In the genomic region with DNA sequence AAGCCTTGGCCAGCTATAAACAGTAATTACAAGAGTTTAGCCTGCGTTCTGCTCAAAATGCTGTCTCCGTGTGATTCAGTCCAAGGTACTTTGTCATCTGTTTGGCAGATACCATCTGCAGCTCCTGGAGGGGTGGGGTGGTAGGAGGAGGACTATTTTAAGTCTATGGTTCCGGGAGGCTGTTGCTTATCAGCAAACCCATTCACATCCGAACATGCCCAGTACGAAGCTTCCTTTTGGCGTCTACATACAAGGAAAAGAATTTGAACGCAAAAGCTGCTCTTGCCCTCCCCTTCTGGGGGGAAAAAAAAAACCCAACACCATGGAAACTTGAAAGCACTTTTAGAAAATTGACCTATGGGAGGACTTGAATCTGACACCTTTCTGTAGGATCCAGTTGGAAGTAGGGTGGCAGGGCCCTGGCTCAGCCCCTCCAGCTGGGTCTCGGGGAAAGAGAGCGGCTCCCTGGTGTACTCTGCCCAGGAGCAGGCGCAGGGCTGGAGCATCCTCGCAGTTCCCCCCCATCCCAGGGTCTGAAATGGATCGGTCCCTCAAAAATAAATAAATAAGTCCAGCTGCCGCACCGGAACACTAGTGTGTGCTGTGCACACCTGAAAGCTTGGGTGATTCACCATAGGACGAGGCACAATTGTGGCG, we compare ENCODE assay signal across 8 mouse cellular contexts.
DNase-seq lines count a peak whose midpoint lies in the region; ATAC-seq and TF ChIP-seq lines count a peak whose summit lies in the region.

No protein-coding gene starts in this region.

- H3K27me3 ChIP-seq in heart, embryonic 10.5 days (ENCODE audit: insufficient read depth, poor library complexity, severe bottlenecking) = no peaks in the 10 kb centered on the region
- H3K27me3 ChIP-seq in kidney, embryonic 14.5 days (ENCODE audit: control insufficient read depth, insufficient read depth, low read length) = no peaks in the 10 kb centered on the region
- H3K27me3 ChIP-seq in limb, embryonic 14.5 days (ENCODE audit: control insufficient read depth, insufficient read depth, low read length) = no peaks in the 10 kb centered on the region
- H3K27me3 ChIP-seq in midbrain, postnatal 0 days (ENCODE audit: insufficient read depth, low read length) = no peaks in the 10 kb centered on the region

- no peaks in the 10 kb centered on the region for H3K36me3 ChIP-seq in heart, embryonic 10.5 days
- H3K36me3 ChIP-seq in kidney, embryonic 14.5 days (ENCODE audit: control insufficient read depth, insufficient read depth, low read length) = no peaks in the 10 kb centered on the region
- no peaks in the 10 kb centered on the region for H3K36me3 ChIP-seq in limb, embryonic 14.5 days (ENCODE audit: control insufficient read depth, insufficient read depth, low read length)
- H3K36me3 ChIP-seq in midbrain, postnatal 0 days (ENCODE audit: insufficient read depth, low read length) = no peaks in the 10 kb centered on the region

- under 1% methylated on average over 16 of the region's 16 CpGs for WGBS in bone marrow, adult 2 months
- under 1% methylated on average over 16 of the region's 16 CpGs for WGBS in heart, embryonic 10.5 days
- WGBS in kidney, embryonic 14.5 days = under 1% methylated on average over 16 of the region's 16 CpGs
- 0% methylated on average over 16 of the region's 16 CpGs for WGBS in limb, embryonic 14.5 days
- under 1% methylated on average over 16 of the region's 16 CpGs for WGBS in midbrain, postnatal 0 days

- no peak for TF ChIP-seq CTCF in bone marrow, adult 2 months (IDR thresholded peaks at IDR 0.05; ENCODE audit: control insufficient read depth, insufficient read depth, low read length)
- TF ChIP-seq CTCF in embryonic fibroblast, embryonic 13.5 days (IDR thresholded peaks at IDR 0.05; ENCODE audit: borderline replicate concordance, insufficient read depth, low read length) = no peak
- peak; percentile 6; the same call in 1 of the 2 replicates for TF ChIP-seq CTCF in midbrain, postnatal 0 days (IDR thresholded peaks at IDR 0.05)

- peak; percentile 98 for ATAC-seq in kidney, embryonic 14.5 days (ENCODE audit: low FRiP score, low TSS enrichment)
- peak; percentile 96 for ATAC-seq in limb, embryonic 14.5 days (ENCODE audit: low FRiP score, low read depth)
- ATAC-seq in midbrain, postnatal 0 days (ENCODE audit: low FRiP score) = peak; percentile 93

- no peaks in the 10 kb centered on the region; the same call in 1 of the 2 replicates for H3K4me1 ChIP-seq in bone marrow, adult 2 months (ENCODE audit: control insufficient read depth, insufficient read depth, low read length)
- H3K4me1 ChIP-seq in embryonic fibroblast, embryonic 13.5 days (ENCODE audit: control insufficient read depth, insufficient read depth, low read length) = peaks cover 8% of the 10 kb centered on the region; the same call in 1 of the 2 replicates
- peaks cover 20% of the 10 kb centered on the region for H3K4me1 ChIP-seq in heart, embryonic 10.5 days
- peaks cover 7% of the 10 kb centered on the region; the same call in 1 of the 2 replicates for H3K4me1 ChIP-seq in kidney, embryonic 14.5 days (ENCODE audit: control insufficient read depth, insufficient read depth, low read length)
- H3K4me1 ChIP-seq in limb, embryonic 14.5 days (ENCODE audit: control insufficient read depth, insufficient read depth, low read length) = peaks cover 11% of the 10 kb centered on the region; the same call in 1 of the 2 replicates
- H3K4me1 ChIP-seq in midbrain, postnatal 0 days (ENCODE audit: insufficient read depth, low read length) = peaks cover 5% of the 10 kb centered on the region; the same call in 1 of the 2 replicates

- TF ChIP-seq POLR2A in bone marrow, adult 2 months (IDR thresholded peaks at IDR 0.05; ENCODE audit: borderline replicate concordance, control insufficient read depth, low read depth, low read length) = no peak
- TF ChIP-seq POLR2A in embryonic fibroblast, embryonic 13.5 days (IDR thresholded peaks at IDR 0.05; ENCODE audit: low read depth, low read length) = peak; percentile 87
- TF ChIP-seq POLR2A in limb, embryonic 14.5 days (IDR thresholded peaks at IDR 0.05; ENCODE audit: borderline replicate concordance, extremely low read depth, insufficient read depth, insufficient read length) = 0 out of 2 replicates have a peak, but pooled peaks have one; percentile 2

- peak; percentile 94 for DNase-seq in A20 (ENCODE audit: low read depth, low spot score)
- peak; percentile 94 for DNase-seq in heart, embryonic 10.5 days (ENCODE audit: low spot score)
- DNase-seq in limb, embryonic 14.5 days (ENCODE audit: low spot score) = peak; percentile 80
- peak; percentile 88 for DNase-seq in midbrain, postnatal 0 days (ENCODE audit: low spot score)
- DNase-seq in spleen, postnatal 14 days (ENCODE audit: low spot score in 2 of 2) = peak; percentile 35 to 51

- H3K4me2 ChIP-seq in kidney, embryonic 14.5 days (replicated peaks; ENCODE audit: low read depth, low read length) = peak overlapping the region; percentile 70
- H3K4me2 ChIP-seq in limb, embryonic 14.5 days (replicated peaks; ENCODE audit: low read depth, low read length, severe bottlenecking) = peak overlapping the region; percentile 77
- H3K4me2 ChIP-seq in midbrain, postnatal 0 days (ENCODE audit: low read depth, low read length, poor library complexity, severe bottlenecking) = peak overlapping the region; percentile 72

- peak overlapping the region; percentile 20; the same call in 1 of the 2 replicates for H3K27ac ChIP-seq in bone marrow, adult 2 months (ENCODE audit: control insufficient read depth, insufficient read depth, low read depth, low read length, poor library complexity)
- H3K27ac ChIP-seq in embryonic fibroblast, embryonic 13.5 days (ENCODE audit: insufficient read depth, low read length) = peak overlapping the region; percentile 95
- H3K27ac ChIP-seq in heart, embryonic 10.5 days = peak overlapping the region; percentile 95
- peak overlapping the region; percentile 37 for H3K27ac ChIP-seq in kidney, embryonic 14.5 days (ENCODE audit: low read depth, low read length)
- peak overlapping the region; percentile 65 for H3K27ac ChIP-seq in limb, embryonic 14.5 days (replicated peaks; ENCODE audit: low read depth, low read length)
- H3K27ac ChIP-seq in midbrain, postnatal 0 days (ENCODE audit: low read depth, low read length) = peak overlapping the region; percentile 55; the same call in 1 of the 2 replicates

- no peaks in the 10 kb centered on the region for H3K9me3 ChIP-seq in heart, embryonic 10.5 days
- no peaks in the 10 kb centered on the region for H3K9me3 ChIP-seq in kidney, embryonic 14.5 days (ENCODE audit: control insufficient read depth, low read length)
- no peaks in the 10 kb centered on the region for H3K9me3 ChIP-seq in limb, embryonic 14.5 days (ENCODE audit: control insufficient read depth, low read length)
- H3K9me3 ChIP-seq in midbrain, postnatal 0 days (ENCODE audit: low read length) = no peaks in the 10 kb centered on the region

- H3K9ac ChIP-seq in kidney, embryonic 14.5 days (ENCODE audit: low read depth, low read length) = peak overlapping the region; percentile 75
- H3K9ac ChIP-seq in limb, embryonic 14.5 days (ENCODE audit: low read depth, low read length, severe bottlenecking) = peak overlapping the region; percentile 67
- peak overlapping the region; percentile 36 for H3K9ac ChIP-seq in midbrain, postnatal 0 days (replicated peaks; ENCODE audit: low read length, poor library complexity, severe bottlenecking)

- peak overlapping the region; percentile 46 for H3K4me3 ChIP-seq in bone marrow, adult 2 months (replicated peaks; ENCODE audit: control insufficient read depth, low read depth, low read length)
- peak overlapping the region; percentile 99 for H3K4me3 ChIP-seq in embryonic fibroblast, embryonic 13.5 days (ENCODE audit: insufficient read depth, low read length)
- H3K4me3 ChIP-seq in heart, embryonic 10.5 days = peak overlapping the region; percentile 74
- H3K4me3 ChIP-seq in kidney, embryonic 14.5 days (ENCODE audit: low read length) = peak overlapping the region; percentile 63
- peak overlapping the region; percentile 47 for H3K4me3 ChIP-seq in limb, embryonic 14.5 days (replicated peaks; ENCODE audit: low read length)
- peak overlapping the region; percentile 47 for H3K4me3 ChIP-seq in midbrain, postnatal 0 days (ENCODE audit: low read depth, low read length)

Comparison
In these comparisons a context has a peak if more than half of its experiments do, and no peak if none do; other contexts are left out.
1. Peak in every context shown above with its lines: DNase-seq, ATAC-seq, H3K4me3 ChIP-seq and H3K27ac ChIP-seq.
2. DNase-seq: peak in every context shown above with its lines; median percentile 94 in A20; 94 in heart, embryonic 10.5 days; 88 in midbrain, postnatal 0 days; 80 in limb, embryonic 14.5 days; 43 in spleen, postnatal 14 days.
3. H3K27ac ChIP-seq: peak in every context shown above with its lines; median percentile 95 in embryonic fibroblast, embryonic 13.5 days; 95 in heart, embryonic 10.5 days; 65 in limb, embryonic 14.5 days; 55 in midbrain, postnatal 0 days; 37 in kidney, embryonic 14.5 days; 20 in bone marrow, adult 2 months.
4. H3K4me3 ChIP-seq: peak in every context shown above with its lines; median percentile 99 in embryonic fibroblast, embryonic 13.5 days; 74 in heart, embryonic 10.5 days; 63 in kidney, embryonic 14.5 days; 47 in limb, embryonic 14.5 days; 47 in midbrain, postnatal 0 days; 46 in bone marrow, adult 2 months.